Mouse (Mus musculus) ovary, postnatal 10 days (tissue): Measurements from ENCODE around the gene Cbx5.
A peak's percentile ranks its signal among the peaks of the same experiment; 100 is the strongest.
"Not testable (repeated sequence)": the region's sequence is repeated elsewhere in the genome, so short reads cannot be mapped to it uniquely, and the experiment has no call there.

Source experiments
- DNase-seq: peaks from one replicate; pipeline ENCODE4 v3.0.0; 2022; ENCODE audit warnings: low spot score

The Cbx5 gene

DNA sequence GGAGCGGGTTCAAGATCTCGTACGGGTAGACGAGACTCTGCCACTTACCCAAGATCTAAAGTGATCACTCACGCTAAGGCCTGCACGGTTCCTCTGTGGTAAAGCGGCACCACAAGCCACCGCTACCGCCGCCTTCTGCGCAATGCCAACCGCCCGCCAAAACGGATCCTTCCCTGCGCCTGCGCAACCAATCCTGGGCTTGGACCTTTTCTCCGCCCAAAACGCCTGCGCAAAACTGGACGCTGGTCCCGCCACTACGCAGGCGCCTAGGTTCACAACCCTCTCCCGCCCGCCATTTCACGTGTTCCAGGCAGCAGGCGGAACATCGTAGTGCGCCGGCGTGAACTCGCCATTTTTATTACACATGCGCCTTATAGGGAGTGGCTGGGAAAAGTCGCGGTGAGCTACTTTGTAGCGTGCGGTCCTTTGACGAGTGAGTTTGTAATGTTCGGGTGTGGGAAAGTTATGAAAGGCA, at the start of gene Cbx5:
Gene Cbx5 (minus strand): TSS at position 132 of the 475 bp plus-strand sequence.
- DNase-seq, result peak; percentile 94

DNA sequence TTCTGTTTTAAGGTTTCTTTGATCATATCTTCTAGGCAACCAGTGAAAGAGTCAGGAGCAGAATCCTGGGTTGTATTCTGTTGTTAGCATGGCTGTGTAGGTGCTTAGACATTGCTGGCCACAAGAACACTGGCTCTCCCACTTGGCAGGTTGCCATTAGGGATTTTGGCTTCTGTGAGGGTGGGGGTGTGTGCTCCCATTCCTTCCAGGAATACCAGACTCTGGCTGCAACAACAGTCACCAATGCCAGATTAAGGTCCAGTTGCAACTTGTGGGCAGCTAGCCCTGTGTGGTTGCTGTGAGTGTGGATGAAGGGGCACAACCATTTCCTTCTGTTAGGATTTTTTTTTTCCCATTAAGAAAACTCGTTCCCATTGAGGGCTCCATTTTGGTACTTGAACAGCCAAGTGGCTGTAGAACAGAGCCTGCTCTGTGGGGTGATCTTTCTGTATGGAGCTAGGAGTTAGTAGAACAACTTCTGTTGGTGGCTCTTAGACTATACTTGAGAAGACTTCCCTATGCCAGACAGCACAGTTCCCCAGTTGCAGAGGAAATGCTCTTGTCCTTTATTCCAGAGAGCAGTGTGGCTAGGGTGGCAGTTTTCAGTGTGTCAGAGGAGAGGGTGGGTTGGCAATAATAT, 46.3 kb upstream of the Cbx5 start:
- DNase-seq, result no peak

DNA sequence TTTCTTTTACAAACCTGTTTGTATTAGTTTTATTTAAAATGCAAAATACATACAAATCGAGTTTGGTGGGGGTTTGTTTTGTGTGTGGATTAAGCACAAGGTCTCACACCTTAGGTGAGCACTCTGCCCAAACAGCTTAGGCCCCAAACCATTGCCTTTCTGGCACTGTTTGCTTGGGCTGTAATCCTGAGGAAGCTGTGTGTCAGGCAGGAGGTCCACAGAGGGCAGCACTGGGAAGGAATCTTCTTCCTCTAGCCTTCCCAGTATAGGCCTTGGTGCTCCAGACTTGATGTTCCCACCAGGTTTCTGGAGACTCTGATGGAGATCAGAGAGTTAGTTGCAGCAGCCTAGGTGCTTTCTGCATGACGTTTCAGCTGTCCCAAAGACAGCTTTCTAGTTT, 45.0 kb upstream of the Cbx5 start:
- DNase-seq, result no peak

DNA sequence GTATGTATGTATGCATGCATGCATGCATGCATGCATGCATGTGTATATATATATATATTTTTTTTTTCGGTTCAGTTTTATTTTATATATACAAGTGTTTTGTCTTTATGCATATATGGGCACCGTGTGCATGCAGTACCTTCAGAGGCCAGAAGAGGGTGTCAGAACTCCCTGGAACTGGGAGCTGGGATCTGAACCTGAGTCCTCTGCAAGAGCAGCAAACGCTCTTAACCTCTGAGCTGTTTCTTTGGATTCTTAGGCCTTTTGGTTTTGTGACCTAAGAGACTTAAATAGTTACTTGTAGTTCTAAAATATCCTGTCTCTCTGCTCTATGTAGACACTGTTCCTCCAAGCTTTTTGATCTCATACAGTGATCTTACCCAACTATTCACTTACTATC, 44.5 kb upstream of the Cbx5 start:
- no peak for DNase-seq

DNA sequence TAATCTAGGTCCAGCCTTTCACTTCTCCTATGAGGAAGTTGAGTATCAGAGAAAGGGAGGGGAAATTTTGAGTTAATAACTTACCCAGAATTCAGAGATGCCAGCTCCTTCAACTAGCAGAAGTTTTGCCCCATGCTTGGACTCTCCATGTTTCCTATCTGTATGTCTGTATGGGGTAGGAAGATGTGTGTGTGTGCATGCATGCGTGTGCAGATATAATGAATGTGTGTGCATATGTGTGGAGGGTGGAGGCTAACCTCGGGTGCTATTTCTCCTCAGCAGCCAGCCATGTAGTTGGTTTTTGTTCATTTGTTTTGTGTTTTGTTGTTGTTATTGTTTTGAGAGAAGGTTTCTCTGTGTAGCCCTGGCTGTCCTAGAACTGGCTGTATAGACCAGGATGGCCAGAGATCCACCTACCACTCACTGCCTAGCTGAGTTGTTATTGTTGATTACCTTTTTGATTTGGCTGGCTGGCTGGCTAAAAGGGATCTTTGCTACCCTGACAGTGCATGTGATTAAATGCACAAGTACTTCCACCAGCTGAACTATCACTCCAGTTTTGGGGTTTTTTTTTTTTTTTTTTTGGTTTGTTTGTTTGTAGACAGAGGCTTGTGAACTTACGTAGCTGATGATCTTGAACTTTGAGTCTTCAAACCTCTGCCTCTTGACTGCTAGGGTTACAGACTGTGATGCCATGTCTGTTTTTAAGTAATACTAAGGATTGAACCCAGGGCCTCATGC, 42.0 kb upstream of the Cbx5 start:
- DNase-seq, result no peak

DNA sequence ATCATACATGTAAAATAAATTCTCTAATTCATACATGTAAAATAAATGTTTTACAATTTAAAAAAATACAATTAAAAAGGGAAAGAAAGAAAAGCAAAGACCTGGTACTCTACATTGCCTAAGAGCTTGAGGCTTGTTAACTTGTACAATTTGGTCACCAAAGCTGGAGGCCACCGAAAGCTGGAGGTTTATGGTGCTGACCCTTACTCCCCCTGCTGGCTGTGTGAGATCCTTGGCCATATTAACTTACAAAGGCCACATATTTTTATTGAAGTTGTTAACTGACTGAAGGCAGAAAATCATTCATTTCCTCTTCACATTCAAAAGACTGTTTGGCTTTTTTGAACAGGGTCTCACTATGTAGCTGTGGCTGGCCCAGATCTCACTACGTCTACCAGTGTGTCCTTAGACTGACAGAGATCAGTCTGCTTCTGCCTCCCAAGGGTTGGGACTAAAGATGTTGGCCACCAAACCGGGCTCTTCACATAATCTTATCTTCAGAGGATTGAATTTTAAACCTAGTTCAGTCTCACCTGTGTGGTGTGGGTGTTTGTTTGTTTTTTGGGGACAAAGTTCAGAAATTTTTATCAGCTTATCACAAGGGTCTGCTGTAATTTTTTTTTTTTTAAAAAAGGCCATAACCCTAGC, 41.3 kb upstream of the Cbx5 start:
- DNase-seq, result no peak

DNA sequence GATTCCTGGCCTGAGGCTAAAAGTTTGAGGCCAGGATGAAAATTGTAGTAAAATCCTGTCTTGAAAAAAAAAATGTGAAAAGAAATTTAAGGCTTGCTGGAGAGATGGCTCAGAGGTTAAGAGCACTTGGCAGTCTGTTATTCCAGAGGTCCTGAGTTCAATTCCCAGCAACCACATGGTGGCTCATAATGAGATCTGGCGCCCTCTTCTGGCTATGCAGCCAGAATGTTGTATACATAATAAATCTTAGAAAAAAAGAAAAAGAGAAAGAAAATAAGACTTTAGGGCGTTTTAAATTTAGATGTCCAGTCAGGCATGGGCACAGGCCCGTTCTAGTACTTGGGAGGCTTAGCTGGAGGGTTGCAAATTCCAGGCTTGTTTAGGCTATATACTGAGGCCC, 40.1 kb upstream of the Cbx5 start:
- no peak for DNase-seq

DNA sequence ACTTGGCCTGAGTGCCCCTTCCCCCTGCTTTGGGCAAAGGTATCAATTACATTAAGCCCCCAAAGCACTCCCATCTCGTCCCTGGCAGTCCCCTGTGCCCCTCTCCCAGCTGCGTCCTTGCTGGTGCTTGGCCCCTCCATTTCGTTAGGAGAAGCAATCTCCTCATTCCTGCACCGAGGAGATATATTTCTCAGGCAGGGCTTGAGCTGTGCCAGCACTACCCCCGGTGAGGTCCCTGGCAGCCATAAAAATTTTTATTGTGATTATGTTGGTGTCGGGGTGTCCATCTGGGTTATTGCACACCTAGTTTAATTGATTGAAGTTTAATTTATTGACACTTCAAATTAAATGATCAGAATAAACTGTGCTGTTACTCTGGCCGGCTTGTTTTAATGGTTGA, 38.3 kb upstream of the Cbx5 start:
- DNase-seq, result no peak

DNA sequence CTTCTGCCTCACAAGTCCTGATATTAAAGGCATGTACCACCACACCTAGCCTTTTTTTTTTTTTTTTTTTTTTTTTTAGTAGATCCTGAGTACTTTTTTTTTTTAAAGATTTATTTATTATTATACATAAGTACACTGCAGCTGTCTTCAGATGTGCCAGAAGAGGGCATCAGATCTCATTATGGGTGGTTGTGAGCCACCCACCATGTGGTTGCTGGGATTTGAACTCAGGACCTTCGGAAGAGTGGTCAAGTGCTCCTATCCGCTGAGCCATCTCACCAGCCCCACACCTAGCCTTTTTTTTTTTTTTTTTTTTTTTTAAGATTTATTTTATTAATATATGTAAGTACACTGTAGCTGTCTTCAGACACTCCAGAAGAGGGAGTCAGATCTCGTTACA, 36.3 kb upstream of the Cbx5 start:
- not testable (repeated sequence) for DNase-seq

DNA sequence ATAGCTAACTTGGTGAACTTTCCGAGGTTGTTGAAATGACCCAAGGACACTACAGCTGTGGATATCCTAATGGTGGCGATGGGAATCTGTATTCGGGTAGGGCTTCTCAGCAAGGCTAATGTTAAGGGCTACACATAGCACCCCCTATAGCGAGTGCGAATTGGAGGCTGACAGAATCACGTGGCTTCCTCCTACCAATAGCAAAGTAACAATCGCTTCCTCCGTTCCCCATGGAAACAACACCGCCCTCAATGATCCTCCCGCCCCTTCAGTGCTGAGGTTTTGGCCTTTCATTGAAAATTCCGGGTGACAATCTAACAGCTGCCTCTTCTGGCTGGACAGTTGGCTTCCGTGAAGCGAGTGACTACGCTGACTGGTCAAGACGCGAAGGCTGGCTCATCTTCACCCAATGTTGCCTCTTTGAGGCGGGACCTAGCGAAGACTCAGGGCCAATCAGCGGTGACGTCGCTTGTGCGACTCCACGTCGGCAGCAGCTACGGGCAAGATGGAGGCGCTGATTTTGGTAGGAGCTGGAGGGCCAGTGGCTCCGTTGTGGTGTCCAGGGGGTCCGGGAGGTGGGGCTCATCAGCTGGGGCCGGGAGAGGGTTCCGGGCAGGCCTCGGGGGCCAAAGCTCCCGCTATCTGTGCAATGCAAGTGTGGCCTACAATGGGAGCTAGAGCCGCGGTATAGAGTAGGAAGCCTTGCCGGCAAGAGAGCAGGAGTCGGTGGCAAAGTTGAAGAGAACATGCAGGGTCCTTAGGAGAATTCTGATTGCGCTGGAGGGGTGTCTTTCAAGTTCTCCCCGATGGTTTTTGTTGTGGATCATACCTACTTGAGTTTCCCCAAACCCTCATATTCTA, 33.0 kb upstream of the Cbx5 start, which contains the start of gene Copz1:
Gene Copz1 (plus strand): TSS at position 296 of the 861 bp plus-strand sequence.
- peak; percentile 81 for DNase-seq

DNA sequence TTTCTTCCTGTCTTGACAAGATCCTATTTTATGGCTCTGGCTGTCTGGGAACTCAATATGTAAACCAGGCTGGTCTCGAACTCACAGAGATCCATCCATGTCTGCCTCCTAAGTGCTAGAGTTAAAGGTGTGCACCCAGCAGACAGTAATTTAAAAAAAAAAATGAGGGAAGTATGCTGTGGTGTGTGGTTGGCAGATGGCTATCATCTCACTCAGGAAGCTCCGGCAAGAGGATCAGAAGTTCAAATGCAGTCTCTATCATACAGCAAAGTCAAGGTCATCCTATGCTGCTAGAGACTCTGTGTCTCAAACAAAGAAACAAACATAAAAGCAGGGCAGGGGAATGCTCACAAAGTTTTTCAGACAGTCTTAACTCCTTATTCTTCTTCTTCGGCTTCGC, 29.3 kb upstream of the Cbx5 start:
- DNase-seq, result no peak

DNA sequence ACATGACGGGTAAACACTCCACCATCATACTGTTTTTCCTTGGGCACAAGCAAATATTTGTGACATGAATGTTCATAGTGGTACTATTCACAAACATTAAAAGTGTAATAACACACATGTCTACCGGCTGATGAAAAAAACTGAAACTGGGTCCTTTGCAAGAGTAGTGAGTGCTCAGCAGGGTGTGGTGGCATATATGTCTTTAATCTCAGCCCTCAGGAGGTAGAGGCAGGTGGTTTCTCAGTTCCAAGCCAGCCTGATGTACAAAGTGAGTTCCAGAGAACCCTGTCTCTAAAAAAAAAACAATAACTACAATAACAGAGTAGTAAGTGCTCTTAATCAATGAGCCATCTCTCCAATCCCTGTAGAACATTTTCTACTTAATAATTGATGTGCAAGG, 25.2 kb upstream of the Cbx5 start:
- DNase-seq, result no peak

DNA sequence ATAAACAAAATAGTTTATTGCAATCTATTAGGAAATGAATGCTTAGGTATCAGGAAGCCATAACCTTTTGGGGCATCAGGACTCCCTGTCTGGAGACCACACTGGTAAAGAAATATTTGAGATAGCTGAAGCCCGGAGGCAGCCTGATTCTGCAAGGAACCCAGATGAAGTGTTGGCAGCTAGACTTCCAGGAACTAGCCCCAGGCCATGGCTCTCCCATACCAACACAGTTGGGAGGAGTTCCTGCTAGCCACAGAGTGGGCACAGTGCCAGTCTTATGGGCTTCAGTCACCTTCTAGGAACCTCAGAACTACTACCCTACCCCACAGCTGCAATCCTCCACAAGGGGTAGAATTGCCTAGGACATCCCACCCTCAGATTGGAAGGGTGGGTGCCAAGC, 20.4 kb upstream of the Cbx5 start:
- DNase-seq, result no peak

DNA sequence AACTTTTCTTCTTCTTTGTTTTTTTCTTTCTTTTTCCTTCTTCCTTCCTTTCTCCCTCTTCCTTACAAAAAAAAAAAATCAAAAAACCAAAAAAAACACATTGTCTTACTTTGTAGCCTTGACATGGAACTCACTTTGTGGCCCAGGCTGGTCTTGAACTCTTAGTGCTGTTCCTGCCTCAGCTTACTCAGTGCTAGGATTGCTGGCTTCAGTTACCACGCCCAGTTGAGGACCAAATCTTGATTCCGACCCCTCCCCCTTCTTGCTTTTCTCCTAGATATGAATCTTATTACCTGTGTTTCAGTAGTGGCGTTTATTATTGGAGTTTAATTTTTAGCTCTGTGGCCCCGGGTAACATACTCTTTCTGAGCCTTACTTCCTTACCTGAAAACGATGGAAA, 19.5 kb upstream of the Cbx5 start:
- no peak for DNase-seq

DNA sequence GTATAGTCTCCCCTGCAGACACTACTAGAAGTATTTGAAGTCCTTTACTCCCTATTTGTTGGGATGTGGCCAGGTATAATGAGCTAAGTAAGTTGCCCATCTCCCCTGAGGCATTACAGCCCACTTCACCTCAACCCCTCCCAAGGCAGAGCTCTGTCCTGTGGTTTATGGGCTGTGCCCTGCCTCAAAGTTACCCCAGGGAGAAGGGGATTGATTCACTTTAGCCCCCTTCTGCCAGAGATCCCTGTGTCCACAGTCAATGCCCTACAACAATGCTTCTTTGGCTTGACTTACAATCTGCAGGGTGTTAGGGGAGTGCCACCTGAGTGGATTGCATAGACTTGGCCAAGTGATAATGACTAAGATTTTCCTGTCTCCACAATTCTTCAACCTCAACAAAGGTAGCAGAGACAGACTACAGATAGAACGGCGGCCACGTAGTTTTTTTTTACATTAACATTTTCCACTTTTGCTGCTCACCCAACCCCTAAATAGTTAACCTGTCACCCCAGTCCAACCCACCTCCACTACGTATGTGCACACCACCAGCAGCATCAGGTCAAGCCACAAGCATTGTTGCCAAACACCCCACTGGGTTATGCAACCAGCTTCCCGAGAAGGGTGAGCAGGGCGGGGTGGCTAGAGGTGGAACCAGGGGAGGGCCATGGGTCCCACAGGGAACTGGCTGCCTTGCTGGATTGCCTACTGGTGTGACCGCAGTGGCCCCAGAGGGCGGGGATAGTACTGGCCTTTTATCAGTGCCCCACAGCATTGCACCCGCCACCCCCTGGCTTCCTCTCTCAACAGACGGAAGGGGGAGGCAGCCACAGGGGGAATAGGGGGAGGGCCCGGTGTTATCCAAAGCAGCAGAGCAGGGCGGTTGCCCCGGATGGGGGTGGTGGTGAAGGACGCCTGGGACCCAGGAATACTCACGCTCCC, 18.4 kb upstream of the Cbx5 start, which contains the start of gene Nfe2:
Gene Nfe2 (minus strand): TSS at position 614 of the 939 bp plus-strand sequence.
- DNase-seq, result peak; percentile 14

DNA sequence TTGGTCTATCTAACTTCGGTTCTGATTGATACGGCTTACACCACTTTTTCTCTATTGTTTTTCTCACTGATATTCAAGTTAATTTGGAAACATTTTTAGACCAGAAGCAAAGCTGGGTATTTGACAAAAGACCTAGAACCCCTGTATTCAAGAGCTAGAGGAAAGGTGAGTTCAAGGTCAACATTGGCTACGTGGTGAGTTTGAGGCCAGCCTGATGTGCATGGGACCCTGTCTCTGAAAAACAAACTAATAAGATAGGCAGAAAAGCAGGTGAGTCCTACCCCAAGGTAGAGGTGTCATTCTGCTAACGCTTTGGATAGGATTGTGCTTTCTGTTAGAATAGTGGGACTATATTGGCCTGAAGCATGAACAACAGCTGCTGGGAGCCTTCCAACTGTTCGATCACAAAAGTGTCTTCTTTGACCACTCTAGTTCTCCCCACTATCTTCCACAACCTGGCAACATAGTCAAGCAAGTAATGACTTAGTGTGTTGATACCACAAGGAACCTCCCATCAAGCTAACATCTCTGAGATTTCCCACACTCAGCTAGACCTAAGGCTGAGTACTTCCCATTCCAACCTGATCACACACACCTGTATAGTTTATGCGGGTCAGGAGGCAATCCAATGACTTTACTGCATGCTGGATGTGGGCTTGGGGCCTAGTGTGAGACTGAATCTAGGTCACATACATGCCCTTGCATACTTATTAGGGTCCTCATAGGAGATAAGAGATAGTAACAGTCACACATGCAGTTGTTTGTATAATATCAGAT, 16.8 kb upstream of the Cbx5 start:
- DNase-seq, result no peak

DNA sequence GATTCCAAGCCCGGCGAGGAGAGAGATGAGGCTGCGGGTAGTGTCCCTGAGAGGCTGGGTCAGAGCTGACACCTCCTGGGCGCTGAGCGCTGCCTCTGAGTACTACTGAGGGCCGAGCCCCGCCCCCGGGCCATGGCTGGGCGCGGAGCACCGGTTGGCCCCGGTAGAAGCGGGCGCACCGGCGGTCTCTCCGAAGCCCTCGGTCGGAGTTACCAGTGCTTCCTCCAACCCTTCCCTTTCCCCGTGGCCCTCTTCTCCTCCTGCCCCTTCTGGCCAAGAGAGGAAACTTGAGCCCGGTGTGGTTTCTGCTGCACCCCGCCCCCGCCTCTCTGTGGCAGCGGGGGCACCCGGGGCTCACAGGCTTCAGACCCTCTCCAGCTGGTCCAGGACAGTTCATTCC, 15.6 kb upstream of the Cbx5 start:
- peak; percentile 12 for DNase-seq

DNA sequence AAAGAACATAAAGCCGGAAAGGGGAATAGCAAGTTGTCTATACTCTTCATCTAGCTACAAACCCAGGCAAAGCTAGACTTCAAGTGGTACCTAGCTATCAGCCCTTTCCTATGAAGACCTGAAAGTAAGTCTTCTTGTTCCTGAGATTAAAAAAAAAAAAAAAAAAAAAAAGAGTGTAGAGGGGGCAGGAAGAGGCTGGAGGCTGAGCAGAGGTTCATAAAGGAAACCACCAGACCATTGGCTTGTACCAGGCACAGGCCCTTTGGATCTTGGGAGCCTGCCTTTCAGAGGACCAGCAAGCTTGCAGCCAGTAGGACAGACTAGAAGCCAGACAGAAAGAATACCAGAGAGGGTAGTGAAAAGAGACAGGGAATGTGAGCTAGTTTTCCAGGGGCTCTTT, 13.7 kb upstream of the Cbx5 start:
- DNase-seq, result no peak

DNA sequence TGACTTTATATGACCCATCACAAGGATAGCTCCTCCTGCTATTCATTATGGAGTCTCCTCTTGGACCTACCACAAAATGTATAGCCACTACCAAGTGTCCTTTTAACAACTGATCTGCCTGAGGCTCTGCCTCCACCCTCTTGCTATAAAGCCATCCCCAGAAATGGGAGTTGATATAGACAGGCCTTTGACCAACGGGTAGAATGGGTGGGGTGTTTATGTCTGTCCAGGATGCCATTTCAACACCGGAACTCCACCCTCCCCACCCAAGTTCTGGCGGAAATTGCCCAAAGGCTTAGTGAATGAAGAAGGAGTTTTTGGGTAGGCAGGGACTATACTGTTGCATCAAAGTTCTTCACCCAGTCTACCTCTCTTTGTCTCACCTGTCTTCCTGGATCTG, 13.0 kb upstream of the Cbx5 start:
- no peak for DNase-seq

DNA sequence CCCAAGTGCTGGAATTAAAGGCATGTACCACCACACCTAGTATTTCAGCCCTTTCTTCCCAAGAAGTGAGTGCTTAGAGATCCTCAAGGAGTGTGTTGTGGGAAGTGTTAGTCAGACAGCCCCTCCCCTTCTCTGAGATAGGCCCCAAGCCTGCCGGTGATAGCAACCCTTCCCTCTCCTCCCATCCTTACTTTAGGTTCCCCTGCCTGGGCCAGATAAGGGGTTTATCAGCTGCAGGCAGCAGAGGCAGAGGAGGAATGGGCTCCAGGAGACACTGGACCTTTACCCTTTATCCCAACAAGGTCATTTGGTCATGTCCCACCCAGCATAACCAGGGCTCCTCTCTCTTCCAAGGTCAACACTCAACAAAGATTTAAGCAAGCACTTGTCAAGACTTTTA, 12.0 kb upstream of the Cbx5 start:
- DNase-seq, result no peak
